Mouse (Mus musculus) hindbrain, embryonic 10.5 days (tissue): ENCODE results near the gene Tmbim1. TPM values are rescaled to one million over a fixed set of nuclear protein-coding genes. Genes with fewer than 3 reads are reported as not detected.
"Not testable (repeated sequence)": the region's sequence is repeated elsewhere in the genome, so short reads cannot be mapped to it uniquely, and the experiment has no call there.

Experiments
- DNase-seq: peaks from one replicate; pipeline ENCODE4 v3.0.0-alpha.2; 2017; ENCODE audit warnings: low spot score
- H3K27ac ChIP-seq: fragments of 300-500 bp; sonication (generic); 2 replicates; pipeline ENCODE4 v1.5.1; 2016; ENCODE audit warnings: mild to moderate bottlenecking, moderate library complexity
- H3K27me3 ChIP-seq: fragments of 300-500 bp; sonication (generic); 2 replicates; pipeline ENCODE4 v1.6.1; 2016; ENCODE audit warnings: mild to moderate bottlenecking; ENCODE audit not compliant: poor library complexity, insufficient read depth, severe bottlenecking
- H3K36me3 ChIP-seq: fragments of 300-500 bp; sonication (generic); 2 replicates; pipeline ENCODE4 v1.6.1; 2016; ENCODE audit warnings: mild to moderate bottlenecking, moderate library complexity
- H3K4me1 ChIP-seq: fragments of 300-500 bp; sonication (generic); replicated peaks from 2 replicates; pipeline ENCODE4 v1.6.1; 2016; ENCODE audit warnings: mild to moderate bottlenecking
- H3K4me3 ChIP-seq: fragments of 300-500 bp; sonication (generic); 2 replicates; pipeline ENCODE4 v1.5.1; 2016; ENCODE audit warnings: mild to moderate bottlenecking, moderate library complexity
- H3K9me3 ChIP-seq: fragments of 300-500 bp; sonication (generic); 2 replicates; pipeline ENCODE4 v1.6.1; 2016; ENCODE audit warnings: mild to moderate bottlenecking, moderate library complexity
- WGBS: fragments of 180-500 bp; shearing (Covaris S2); methylation state at CpG from one replicate; pipeline ENCODE4 v1.1.7; 2016; 5-methylcytosine and 5-hydroxymethylcytosine counted together
- polyA plus RNA-seq: library from polyadenylated mRNA; unstranded; fragments of >200 nt; fragmentation: Nextera tagmentation; extraction: Ambion mirVana; gene quantifications from 2 replicates; pipeline ENCODE4 v1.2.1, GENCODE M21; 2016

Tmbim1 gene
- polyA plus RNA-seq, 1 experiment from 2014 or later: 12.6 TPM

GRCm38 (mm10) chr1:74338013-74338412 lies 32.6 kb upstream of the Tmbim1 start:
- Histone ChIP-seq H3K36me3 (peaks cover 12% of the 10 kb centered on the region), H3K4me3 (no peak overlapping the region), H3K4me1 (peaks cover 40% of the 10 kb centered on the region), H3K27ac (0 out of 2 replicates have a peak overlapping the region, but pooled peaks have one; percentile 40), H3K27me3 (no peaks in the 10 kb centered on the region), H3K9me3 (no peaks in the 10 kb centered on the region)
- DNase-seq: no peak
- WGBS: 87% methylated on average over 5 of the region's 5 CpGs

GRCm38 (mm10) chr1:74337241-74337771 lies 31.9 kb upstream of the Tmbim1 start:
- no peaks in the 10 kb centered on the region for H3K27me3 ChIP-seq
- 77% methylated on average over 3 of the region's 3 CpGs for WGBS
- peaks cover 12% of the 10 kb centered on the region for H3K36me3 ChIP-seq
- no peaks in the 10 kb centered on the region for H3K9me3 ChIP-seq
- H3K4me1 ChIP-seq: peaks cover 44% of the 10 kb centered on the region
- H3K4me3 ChIP-seq: no peak overlapping the region
- H3K27ac ChIP-seq: no peak overlapping the region
- no peak for DNase-seq

DNA sequence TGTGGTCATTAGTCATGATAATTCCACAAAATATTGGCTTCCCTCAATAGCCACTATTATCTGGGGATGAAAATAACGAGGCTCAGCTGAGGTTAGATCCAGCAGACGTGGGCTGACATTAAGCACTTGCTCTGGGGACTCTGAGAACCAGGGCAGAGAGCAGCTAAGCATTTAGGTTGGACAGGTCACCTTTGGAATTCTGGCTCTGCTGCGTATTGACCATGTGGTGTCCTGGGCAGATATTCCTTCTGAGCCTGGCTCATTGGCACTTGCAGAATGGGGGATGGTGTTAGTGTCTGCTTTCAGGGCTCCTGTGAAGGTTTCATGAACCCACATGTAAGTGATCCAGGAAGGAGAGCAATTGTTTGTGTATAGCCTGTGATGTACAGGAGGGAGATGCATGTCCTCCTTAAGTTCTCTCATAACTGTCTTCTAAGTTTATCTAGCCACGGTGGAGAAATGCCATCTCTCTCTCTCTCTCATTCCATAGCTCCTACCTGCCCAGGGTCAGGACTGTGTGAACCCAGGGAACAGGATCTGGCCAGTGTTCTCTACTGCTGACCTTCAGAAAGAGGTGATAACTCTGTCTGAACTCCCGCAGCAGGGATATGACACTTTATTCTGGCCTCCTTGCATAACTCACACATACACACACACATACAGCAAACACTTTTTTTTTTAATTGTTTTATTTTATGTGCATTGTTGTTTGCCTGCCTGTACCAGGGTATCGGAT lies 30.2 kb upstream of the Tmbim1 start:
- H3K4me1 ChIP-seq: peaks cover 57% of the 10 kb centered on the region
- H3K27me3 ChIP-seq: no peaks in the 10 kb centered on the region
- no peak for DNase-seq
- H3K9me3 ChIP-seq: no peaks in the 10 kb centered on the region
- 83% methylated on average over 6 of the region's 6 CpGs for WGBS
- no peak overlapping the region for H3K27ac ChIP-seq
- H3K4me3 ChIP-seq: no peak overlapping the region
- H3K36me3 ChIP-seq: peaks cover 11% of the 10 kb centered on the region

DNA sequence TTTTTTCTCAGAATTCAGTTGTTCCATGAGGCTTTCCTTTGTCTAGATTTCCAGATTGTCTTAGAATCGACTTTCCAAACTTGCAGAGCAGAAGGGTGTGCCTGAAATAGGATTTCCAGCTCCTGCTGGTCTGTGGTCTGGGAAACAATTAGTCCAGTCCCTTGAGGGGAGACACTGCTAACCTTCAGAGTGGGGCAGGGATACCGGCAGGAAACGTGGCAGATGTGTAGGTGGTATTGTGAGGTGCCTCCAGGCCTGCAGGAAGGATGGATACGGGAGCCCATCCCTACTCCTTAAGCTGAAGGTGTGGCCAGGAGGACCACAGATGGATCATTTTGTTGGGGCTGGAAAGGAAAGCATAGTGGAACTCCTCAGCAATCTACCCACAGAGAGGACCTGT lies 29.6 kb upstream of the Tmbim1 start:
- 65% methylated on average over 4 of the region's 4 CpGs for WGBS
- Histone ChIP-seq H3K27ac (no peak overlapping the region), H3K4me1 (peaks cover 52% of the 10 kb centered on the region)

GRCm38 (mm10) chr1:74334607-74335006 lies 29.2 kb upstream of the Tmbim1 start:
- Histone ChIP-seq H3K27ac (no peak overlapping the region), H3K9me3 (no peaks in the 10 kb centered on the region), H3K4me3 (no peak overlapping the region), H3K27me3 (no peaks in the 10 kb centered on the region), H3K4me1 (peaks cover 48% of the 10 kb centered on the region), H3K36me3 (0 out of 2 replicates have a peak, but pooled peaks cover 3% of the 10 kb centered on the region)
- 78% methylated on average over 3 of the region's 3 CpGs for WGBS
- DNase-seq: no peak

More for the DNA sequence above, 29.6 kb upstream of the Tmbim1 start:
- H3K27me3 ChIP-seq: no peaks in the 10 kb centered on the region
- no peaks in the 10 kb centered on the region for H3K9me3 ChIP-seq
- H3K36me3 ChIP-seq: 0 out of 2 replicates have a peak, but pooled peaks cover 6% of the 10 kb centered on the region
- no peak overlapping the region for H3K4me3 ChIP-seq
- no peak for DNase-seq

DNA sequence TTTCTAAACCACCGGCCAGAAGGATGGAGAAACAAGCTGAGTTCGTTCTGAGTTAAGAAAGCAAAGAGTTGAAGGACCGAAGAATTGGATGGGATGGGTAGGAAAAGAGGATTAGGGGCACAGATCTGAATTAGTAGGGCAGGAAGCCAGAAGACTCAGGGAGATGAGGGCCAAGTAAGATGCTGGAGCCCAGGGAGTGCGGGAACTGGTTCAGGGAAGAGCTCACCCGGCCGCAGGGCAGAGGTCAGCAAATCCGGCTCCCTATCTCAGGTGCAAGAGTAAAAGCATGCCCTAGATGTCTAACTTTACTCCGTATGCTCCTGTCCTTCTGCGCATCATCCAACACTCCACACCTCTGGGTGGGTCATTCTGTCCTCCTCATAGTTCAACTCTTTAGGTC lies 27.5 kb upstream of the Tmbim1 start:
- H3K27me3 ChIP-seq: no peaks in the 10 kb centered on the region
- 6% methylated on average over 9 of the region's 9 CpGs for WGBS
- no peaks in the 10 kb centered on the region for H3K9me3 ChIP-seq
- H3K4me1 ChIP-seq: peaks cover 40% of the 10 kb centered on the region
- H3K36me3 ChIP-seq: peaks cover 8% of the 10 kb centered on the region; the same call in 1 of the 2 replicates
- H3K27ac ChIP-seq: peak overlapping the region; percentile 86
- DNase-seq: no peak
- H3K4me3 ChIP-seq: peak overlapping the region; percentile 65

DNA sequence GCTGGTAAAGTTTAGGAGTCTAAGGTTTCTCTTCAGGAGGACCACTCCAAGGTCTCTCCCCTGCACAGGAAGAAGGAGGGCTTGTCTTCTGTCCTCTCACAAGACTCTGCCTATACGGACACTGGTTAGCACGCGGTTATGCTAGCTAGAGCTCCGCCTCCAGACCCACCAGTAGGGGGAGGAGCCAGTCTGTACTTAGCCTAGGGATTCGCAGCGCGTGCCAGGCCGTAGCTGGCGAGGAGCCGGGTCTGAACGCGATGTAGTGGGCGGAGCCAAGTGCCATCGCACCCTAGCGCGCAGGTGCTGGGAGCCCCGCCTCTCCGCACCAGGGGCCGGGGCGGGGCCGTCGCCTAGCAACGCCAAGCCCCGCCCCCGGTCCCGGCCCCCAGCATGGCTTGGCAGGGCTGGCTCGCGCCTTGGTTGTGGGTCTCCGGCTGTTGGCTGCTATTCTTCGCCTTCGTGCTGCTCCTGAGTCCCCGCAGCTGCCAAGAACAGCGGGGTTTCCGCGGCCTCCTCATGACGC lies 26.9 kb upstream of the Tmbim1 start:
- DNase-seq: peak; percentile 96
- H3K9me3 ChIP-seq: no peaks in the 10 kb centered on the region
- H3K27me3 ChIP-seq: no peaks in the 10 kb centered on the region

GRCm38 (mm10) chr1:74331046-74331681 lies 25.7 kb upstream of the Tmbim1 start:
- no peak for DNase-seq
- WGBS: 83% methylated on average over 4 of the region's 4 CpGs
- Histone ChIP-seq H3K9me3 (no peaks in the 10 kb centered on the region), H3K4me1 (peaks cover 40% of the 10 kb centered on the region), H3K36me3 (peaks cover 8% of the 10 kb centered on the region; the same call in 1 of the 2 replicates), H3K4me3 (no peak overlapping the region), H3K27ac (peak overlapping the region; percentile 37), H3K27me3 (no peaks in the 10 kb centered on the region)

More for the DNA sequence above, 26.9 kb upstream of the Tmbim1 start:
- Histone ChIP-seq H3K4me3 (peak overlapping the region; percentile 65), H3K27ac (peak overlapping the region; percentile 86), H3K36me3 (peaks cover 8% of the 10 kb centered on the region; the same call in 1 of the 2 replicates), H3K4me1 (peaks cover 40% of the 10 kb centered on the region)
- under 1% methylated on average over 36 of the region's 36 CpGs for WGBS

GRCm38 (mm10) chr1:74329899-74330431 lies 24.5 kb upstream of the Tmbim1 start:
- H3K27me3 ChIP-seq: no peaks in the 10 kb centered on the region
- no peaks in the 10 kb centered on the region for H3K9me3 ChIP-seq
- H3K4me1 ChIP-seq: peaks cover 34% of the 10 kb centered on the region
- WGBS: 86% methylated on average over 7 of the region's 7 CpGs
- H3K4me3 ChIP-seq: no peak overlapping the region
- H3K36me3 ChIP-seq: peaks cover 8% of the 10 kb centered on the region; the same call in 1 of the 2 replicates
- no peak overlapping the region for H3K27ac ChIP-seq
- DNase-seq: no peak

- H3K4me1 ChIP-seq: not testable (repeated sequence)
- 74% methylated on average over 2 of the region's 2 CpGs for WGBS
Observed at GRCm38 (mm10) chr1:74326916-74327315, 21.5 kb upstream of the Tmbim1 start.

DNA sequence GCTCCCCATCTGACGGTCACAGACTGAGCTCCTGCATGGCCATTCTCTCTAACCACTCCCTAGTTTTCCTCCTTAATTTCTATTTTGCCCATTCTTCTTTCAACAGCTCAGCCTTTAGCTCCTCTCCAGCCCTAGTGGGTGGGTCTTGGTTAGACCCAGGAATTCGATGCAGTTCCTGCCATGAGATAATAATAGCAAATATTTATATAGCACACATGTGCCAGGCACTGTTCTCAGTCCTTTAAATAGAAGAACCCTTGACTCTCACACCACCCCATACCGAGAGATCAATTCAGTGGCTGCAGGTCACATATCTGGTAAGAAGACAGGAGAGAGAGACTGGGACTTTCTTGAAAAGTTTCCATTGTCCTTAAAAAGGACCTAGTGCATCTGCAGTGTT lies 16.0 kb upstream of the Tmbim1 start:
- no peaks in the 10 kb centered on the region for H3K36me3 ChIP-seq
- H3K27ac ChIP-seq: no peak overlapping the region
- WGBS: 85% methylated on average over 3 of the region's 3 CpGs
- H3K27me3 ChIP-seq: no peaks in the 10 kb centered on the region
- no peaks in the 10 kb centered on the region for H3K9me3 ChIP-seq
- no peak overlapping the region for H3K4me3 ChIP-seq
- no peak for DNase-seq
- peaks cover 7% of the 10 kb centered on the region; the same call in 1 of the 2 replicates for H3K4me1 ChIP-seq

More at GRCm38 (mm10) chr1:74326916-74327315, 21.5 kb upstream of the Tmbim1 start:
- H3K27ac ChIP-seq, H3K27me3 ChIP-seq, H3K4me3 ChIP-seq, H3K9me3 ChIP-seq, H3K36me3 ChIP-seq, DNase-seq: not testable (repeated sequence)

DNA sequence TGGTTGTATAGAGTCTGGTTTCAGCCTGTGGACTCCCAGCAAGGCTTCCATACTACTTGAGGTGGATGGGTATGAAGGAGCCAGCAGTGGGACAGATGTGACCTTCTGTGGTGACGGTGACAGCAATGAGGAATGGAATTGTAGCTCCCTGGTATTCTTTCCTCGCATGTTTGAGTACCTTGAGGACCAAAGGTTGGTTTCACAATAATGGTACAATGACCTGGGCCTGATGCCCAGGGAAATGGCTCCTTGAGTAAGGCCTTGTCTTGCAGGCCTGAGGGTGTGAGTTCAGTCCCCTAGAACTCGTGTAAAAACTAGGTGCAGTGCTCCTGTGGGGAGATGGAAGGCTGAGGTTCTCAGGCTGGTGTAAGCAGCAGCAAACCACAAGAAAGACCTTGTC lies 13.3 kb upstream of the Tmbim1 start:
- Histone ChIP-seq H3K4me1 (peaks cover 7% of the 10 kb centered on the region; the same call in 1 of the 2 replicates), H3K27me3 (no peaks in the 10 kb centered on the region), H3K4me3 (no peak overlapping the region), H3K27ac (no peak overlapping the region), H3K9me3 (no peaks in the 10 kb centered on the region), H3K36me3 (no peaks in the 10 kb centered on the region)
- no peak for DNase-seq
- 89% methylated on average over 3 of the region's 3 CpGs for WGBS
